Mouse (Mus musculus): ENCODE data around the gene Olfr70. TPM values are rescaled to one million over a fixed set of nuclear protein-coding genes. Genes with fewer than 3 reads are reported as not detected.
A peak's percentile ranks its signal among the peaks of the same experiment; 100 is the strongest.

The Olfr70 gene
- polyA plus RNA-seq, 1 experiment from 2014 or later, result not detected

GRCm38 (mm10) chr4:43673703-43674102, 26.9 kb downstream of the Olfr70 start:
- Histone ChIP-seq H3K4me1 (peaks cover 12% of the 10 kb centered on the region), H3K9ac (no peak overlapping the region), H3K27ac (no peak overlapping the region), H3K4me3 (replicated peaks) (no peak overlapping the region), H3K9me3 (no peaks in the 10 kb centered on the region), H3K4me2 (no peak overlapping the region), H3K27me3 (replicated peaks) (no peaks in the 10 kb centered on the region), H3K36me3 (peaks cover 6% of the 10 kb centered on the region)
- WGBS, result 77% methylated on average over 8 of the region's 8 CpGs
- ATAC-seq (ENCODE audit: insufficient read depth, low FRiP score, low read depth), result no peak

- no peak for ATAC-seq (ENCODE audit: insufficient read depth, low FRiP score, low read depth)
- no peak overlapping the region for H3K9ac ChIP-seq
- H3K36me3 ChIP-seq, result peaks cover 2% of the 10 kb centered on the region
- H3K4me1 ChIP-seq, result peaks cover 14% of the 10 kb centered on the region
- H3K27me3 ChIP-seq (replicated peaks), result no peaks in the 10 kb centered on the region
- no peaks in the 10 kb centered on the region for H3K9me3 ChIP-seq
- no peak overlapping the region for H3K27ac ChIP-seq
- no peak overlapping the region for H3K4me3 ChIP-seq (replicated peaks)
- 4% methylated on average over 2 of the region's 2 CpGs for WGBS
- no peak overlapping the region for H3K4me2 ChIP-seq
Measured at GRCm38 (mm10) chr4:43672070-43672469, 28.5 kb downstream of the Olfr70 start.

- H3K4me2 ChIP-seq, result peak overlapping the region; percentile 86
- H3K4me1 ChIP-seq, result peaks cover 14% of the 10 kb centered on the region
- 1% methylated on average over 24 of the region's 25 CpGs for WGBS
- 0 out of 2 replicates have a peak overlapping the region, but pooled peaks have one; percentile 31 for H3K27ac ChIP-seq
- H3K36me3 ChIP-seq, result no peaks in the 10 kb centered on the region
- H3K27me3 ChIP-seq (replicated peaks), result 0 out of 2 replicates have a peak, but pooled peaks cover 3% of the 10 kb centered on the region
- H3K9ac ChIP-seq, result peak overlapping the region; percentile 90
- peak; percentile 65 for ATAC-seq (ENCODE audit: insufficient read depth, low FRiP score, low read depth)
- peak overlapping the region; percentile 84 for H3K4me3 ChIP-seq (replicated peaks)
- no peaks in the 10 kb centered on the region for H3K9me3 ChIP-seq
Measured at GRCm38 (mm10) chr4:43669428-43669794, 31.2 kb downstream of the Olfr70 start.

GRCm38 (mm10) chr4:43668782-43669427, 31.7 kb downstream of the Olfr70 start, which contains the start of the genes Tmem8b and Fam221b:
Gene Tmem8b (plus strand): TSS chr4:43668971.
Gene Fam221b (minus strand): TSS chr4:43669145.
- Histone ChIP-seq H3K9me3 (no peaks in the 10 kb centered on the region), H3K9ac (peak within 1 kb of the TSS; percentile 90), H3K4me2 (peak within 1 kb of the TSS; percentile 86), H3K4me1 (peaks cover 14% of the 10 kb centered on the region), H3K27ac (0 out of 2 replicates have a peak within 1 kb of the TSS, but pooled peaks have one; percentile 31), H3K4me3 (replicated peaks) (peak within 1 kb of the TSS; percentile 84), H3K27me3 (replicated peaks) (0 out of 2 replicates have a peak, but pooled peaks cover 4% of the 10 kb centered on the region), H3K36me3 (no peaks in the 10 kb centered on the region)
- 1% methylated on average over 39 of the region's 41 CpGs for WGBS
- peak; percentile 95 for ATAC-seq (ENCODE audit: insufficient read depth, low FRiP score, low read depth)

GRCm38 (mm10) chr4:43666412-43666811, 34.2 kb downstream of the Olfr70 start:
- no peak overlapping the region for H3K27ac ChIP-seq
- WGBS, result 22% methylated on average over 4 of the region's 4 CpGs

GRCm38 (mm10) chr4:43657146-43657545, 43.5 kb downstream of the Olfr70 start:
- Histone ChIP-seq H3K9me3 (no peaks in the 10 kb centered on the region), H3K27ac (no peak overlapping the region), H3K4me1 (no peaks in the 10 kb centered on the region), H3K36me3 (no peaks in the 10 kb centered on the region), H3K27me3 (replicated peaks) (0 out of 2 replicates have a peak, but pooled peaks cover 3% of the 10 kb centered on the region), H3K4me3 (replicated peaks) (peak overlapping the region; percentile 77; the same call in 1 of the 2 replicates), H3K9ac (no peak overlapping the region), H3K4me2 (peak overlapping the region; percentile 78)
- WGBS, result 60% methylated on average over 4 of the region's 4 CpGs
- ATAC-seq (ENCODE audit: insufficient read depth, low FRiP score, low read depth), result no peak

More at GRCm38 (mm10) chr4:43666412-43666811, 34.2 kb downstream of the Olfr70 start:
- Histone ChIP-seq H3K36me3 (no peaks in the 10 kb centered on the region), H3K4me3 (replicated peaks) (no peak overlapping the region), H3K9me3 (no peaks in the 10 kb centered on the region), H3K27me3 (replicated peaks) (peaks cover 16% of the 10 kb centered on the region; the same call in 1 of the 2 replicates), H3K4me1 (peaks cover 14% of the 10 kb centered on the region), H3K4me2 (no peak overlapping the region), H3K9ac (no peak overlapping the region)
- no peak for ATAC-seq (ENCODE audit: insufficient read depth, low FRiP score, low read depth)

GRCm38 (mm10) chr4:43656339-43657109, 44.1 kb downstream of the Olfr70 start, which contains the start of gene Hint2:
Gene Hint2 (minus strand): TSS chr4:43656466.
- Histone ChIP-seq H3K36me3 (no peaks in the 10 kb centered on the region), H3K27me3 (replicated peaks) (0 out of 2 replicates have a peak, but pooled peaks cover 3% of the 10 kb centered on the region), H3K4me1 (no peaks in the 10 kb centered on the region), H3K4me2 (peak within 1 kb of the TSS; percentile 78), H3K9me3 (no peaks in the 10 kb centered on the region), H3K27ac (peak within 1 kb of the TSS; percentile 91), H3K4me3 (replicated peaks) (peak within 1 kb of the TSS; percentile 77), H3K9ac (peak within 1 kb of the TSS; percentile 70)
- under 1% methylated on average over 34 of the region's 34 CpGs for WGBS
- ATAC-seq (ENCODE audit: insufficient read depth, low FRiP score, low read depth), result peak; percentile 96

GRCm38 (mm10) chr4:43655656-43656338, 44.8 kb downstream of the Olfr70 start:
- no peaks in the 10 kb centered on the region for H3K4me1 ChIP-seq
- peak overlapping the region; percentile 70 for H3K9ac ChIP-seq
- peak overlapping the region; percentile 91 for H3K27ac ChIP-seq
- H3K9me3 ChIP-seq, result no peaks in the 10 kb centered on the region
- peak; percentile 8; the same call in 1 of the 2 replicates for ATAC-seq (ENCODE audit: insufficient read depth, low FRiP score, low read depth)
- no peaks in the 10 kb centered on the region for H3K36me3 ChIP-seq
- 6% methylated on average over 33 of the region's 34 CpGs for WGBS
- H3K4me2 ChIP-seq, result peak overlapping the region; percentile 78
- peak overlapping the region; percentile 77 for H3K4me3 ChIP-seq (replicated peaks)
- 0 out of 2 replicates have a peak, but pooled peaks cover 3% of the 10 kb centered on the region for H3K27me3 ChIP-seq (replicated peaks)

- no peaks in the 10 kb centered on the region for H3K9me3 ChIP-seq
- no peak for ATAC-seq (ENCODE audit: insufficient read depth, low FRiP score, low read depth)
- no peak within 1 kb of the TSS for H3K27ac ChIP-seq
- H3K4me1 ChIP-seq, result no peaks in the 10 kb centered on the region
- H3K4me3 ChIP-seq (replicated peaks), result peak within 1 kb of the TSS; percentile 23
- H3K4me2 ChIP-seq, result peak within 1 kb of the TSS; percentile 41
- H3K27me3 ChIP-seq (replicated peaks), result no peaks in the 10 kb centered on the region
- H3K9ac ChIP-seq, result no peak within 1 kb of the TSS
- H3K36me3 ChIP-seq, result peaks cover 5% of the 10 kb centered on the region; the same call in 1 of the 2 replicates
- WGBS, result 17% methylated on average over 24 of the region's 24 CpGs
Measured at GRCm38 (mm10) chr4:43653161-43654015, 47.2 kb downstream of the Olfr70 start, which contains the start of gene Spag8. Gene Spag8 (minus strand): TSS chr4:43653594.

GRCm38 (mm10) chr4:43652726-43653125, 47.9 kb downstream of the Olfr70 start:
- no peak overlapping the region for H3K4me2 ChIP-seq
- no peak overlapping the region for H3K4me3 ChIP-seq (replicated peaks)
- no peaks in the 10 kb centered on the region for H3K27me3 ChIP-seq (replicated peaks)
- H3K4me1 ChIP-seq, result no peaks in the 10 kb centered on the region
- no peaks in the 10 kb centered on the region for H3K9me3 ChIP-seq
- peaks cover 5% of the 10 kb centered on the region; the same call in 1 of the 2 replicates for H3K36me3 ChIP-seq
- no peak overlapping the region for H3K9ac ChIP-seq
- ATAC-seq (ENCODE audit: insufficient read depth, low FRiP score, low read depth), result no peak
- 84% methylated on average over 4 of the region's 4 CpGs for WGBS
- H3K27ac ChIP-seq, result no peak overlapping the region
